Mouse (Mus musculus) MEL (cell line): Measurements from ENCODE around the gene D11Wsu47e. TPM values are rescaled to one million over a fixed set of nuclear protein-coding genes. Genes with fewer than 3 reads are reported as not detected.

Experiments used
- DNase-seq: peaks from one replicate; pipeline ENCODE4 v3.0.0; 2011; ENCODE audit warnings: low read depth, low spot score
- H3K27ac ChIP-seq: 2 replicates; pipeline ENCODE4 v1.5.1; 2012; ENCODE audit warnings: low read depth, mild to moderate bottlenecking, control low read depth, low read length, moderate library complexity; ENCODE audit not compliant: control insufficient read depth
- H3K27me3 ChIP-seq, 2 experiments: fragments of 150-350 bp in 1 of 2; sonication (generic) in 1 of 2; 2 replicates each; pipeline ENCODE4 v1.6.1; 2012; ENCODE audit warnings: low read length in 2 of 2, mild to moderate bottlenecking in 2 of 2, improper control_type of control experiment in 1 of 2, moderate library complexity in 1 of 2; ENCODE audit not compliant: insufficient read depth in 2 of 2, control insufficient read depth in 1 of 2
- H3K36me3 ChIP-seq, 2 experiments: 2 replicates each; pipeline ENCODE4 v1.6.1; 2012 to 2014; ENCODE audit warnings: low read length in 2 of 2, improper control_type of control experiment in 1 of 2, inconsistent platforms in 1 of 2, mild to moderate bottlenecking in 1 of 2; ENCODE audit not compliant: insufficient read depth in 2 of 2, control insufficient read depth in 1 of 2
- H3K4me1 ChIP-seq, 2 experiments: fragments of 150-350 bp in 1 of 2; sonication (generic) in 1 of 2; 2 replicates each; pipeline ENCODE4 v1.6.1; 2012; ENCODE audit warnings: low read length in 2 of 2, improper control_type of control experiment in 1 of 2, mild to moderate bottlenecking in 1 of 2; ENCODE audit not compliant: insufficient read depth in 2 of 2, control insufficient read depth in 1 of 2
- H3K4me3 ChIP-seq, 2 experiments: fragments of 150-350 bp in 1 of 2; sonication (generic) in 1 of 2; 2 replicates each; pipeline ENCODE4 v1.5.1; 2012; ENCODE audit warnings: low read depth in 2 of 2, low read length in 2 of 2, mild to moderate bottlenecking in 2 of 2, moderate library complexity in 2 of 2, control low read depth in 1 of 2, improper control_type of control experiment in 1 of 2; ENCODE audit not compliant: control insufficient read depth in 1 of 2, insufficient read depth in 1 of 2
- H3K79me2 ChIP-seq: 2 replicates; pipeline ENCODE4 v1.6.1; 2012; ENCODE audit warnings: mild to moderate bottlenecking, low read length, moderate library complexity; ENCODE audit not compliant: control insufficient read depth, poor library complexity, insufficient read depth
- H3K9ac ChIP-seq: 2 replicates; pipeline ENCODE4 v1.6.1; 2012; ENCODE audit warnings: low read depth, mild to moderate bottlenecking, control low read depth, low read length, moderate library complexity; ENCODE audit not compliant: control insufficient read depth, poor library complexity, severe bottlenecking
- H3K9me3 ChIP-seq: fragments of 150-350 bp; sonication (generic); replicated peaks from 2 replicates; pipeline ENCODE4 v1.6.1; 2012; ENCODE audit warnings: mild to moderate bottlenecking, low read length, improper control_type of control experiment, moderate library complexity; ENCODE audit not compliant: insufficient read depth
- BHLHE40 ChIP-seq: IDR thresholded peaks from 2 replicates; pipeline ENCODE4 v1.6.1; 2012; ENCODE audit warnings: low read depth, mild to moderate bottlenecking, inconsistent platforms, low read length, improper control_type of control experiment, borderline replicate concordance
- CHD1 ChIP-seq: IDR thresholded peaks from 2 replicates; pipeline ENCODE4 v1.6.1; 2012; ENCODE audit warnings: low read depth, mild to moderate bottlenecking, inconsistent platforms, low read length, improper control_type of control experiment
- CHD2 ChIP-seq: IDR thresholded peaks from 2 replicates; pipeline ENCODE4 v1.6.1; 2011; ENCODE audit warnings: low read length, improper control_type of control experiment
- CTCF ChIP-seq, 3 experiments: IDR thresholded peaks in 2 of 3; conservative IDR thresholded peaks in 1 of 3; 2 replicates each; pipeline ENCODE4 v1.5.1; 2011 to 2012; ENCODE audit warnings: low read length in 3 of 3, low read depth in 2 of 3, mild to moderate bottlenecking in 2 of 3, improper control_type of control experiment in 1 of 3, inconsistent platforms in 1 of 3, mixed read lengths in 1 of 3, moderate library complexity in 1 of 3; ENCODE audit not compliant: control insufficient read depth in 1 of 3, insufficient read depth in 1 of 3, poor library complexity in 1 of 3, severe bottlenecking in 1 of 3
- E2F4 ChIP-seq: IDR thresholded peaks from 2 replicates; pipeline ENCODE4 v1.6.1; 2011; ENCODE audit warnings: low read depth, low read length, improper control_type of control experiment, borderline replicate concordance
- ETS1 ChIP-seq: IDR thresholded peaks from 2 replicates; pipeline ENCODE4 v1.6.1; 2012; ENCODE audit warnings: low read depth, mild to moderate bottlenecking, inconsistent platforms, low read length, improper control_type of control experiment, moderate library complexity
- GABPA ChIP-seq: IDR thresholded peaks from 2 replicates; pipeline ENCODE4 v1.6.1; 2012; ENCODE audit warnings: low read depth, mild to moderate bottlenecking, inconsistent platforms, low read length, improper control_type of control experiment, moderate library complexity
- GATA1 ChIP-seq: IDR thresholded peaks from 2 replicates; pipeline ENCODE4 v1.6.1; 2011; ENCODE audit warnings: low read depth, low read length, improper control_type of control experiment
- HCFC1 ChIP-seq: IDR thresholded peaks from 2 replicates; pipeline ENCODE4 v1.6.1; 2012; ENCODE audit warnings: low read depth, mild to moderate bottlenecking, inconsistent platforms, low read length, improper control_type of control experiment, moderate library complexity
- JUND ChIP-seq: IDR thresholded peaks from 2 replicates; pipeline ENCODE4 v1.6.1; 2011; ENCODE audit warnings: low read depth, mild to moderate bottlenecking, improper control_type of control experiment, low read length
- KAT2A ChIP-seq: conservative IDR thresholded peaks from 2 replicates; pipeline ENCODE4 v1.6.1; 2012; ENCODE audit warnings: low read depth, low read length, improper control_type of control experiment, inconsistent platforms
- MAFK ChIP-seq: IDR thresholded peaks from 2 replicates; pipeline ENCODE4 v1.6.1; 2011; ENCODE audit warnings: low read depth, mild to moderate bottlenecking, low read length, improper control_type of control experiment, borderline replicate concordance
- MAX ChIP-seq: IDR thresholded peaks from 2 replicates; pipeline ENCODE4 v1.6.1; 2011; ENCODE audit warnings: low read length, improper control_type of control experiment
- MAZ ChIP-seq: IDR thresholded peaks from 2 replicates; pipeline ENCODE4 v1.6.1; 2012; ENCODE audit warnings: low read depth, mild to moderate bottlenecking, inconsistent platforms, low read length, improper control_type of control experiment
- MEF2A ChIP-seq: IDR thresholded peaks from 2 replicates; pipeline ENCODE4 v1.6.1; 2014; ENCODE audit warnings: low read depth, mild to moderate bottlenecking, inconsistent platforms, low read length, improper control_type of control experiment; ENCODE audit not compliant: poor library complexity, insufficient replicate concordance, severe bottlenecking; ENCODE audit errors: extremely low read depth
- MXI1 ChIP-seq: IDR thresholded peaks from 2 replicates; pipeline ENCODE4 v1.6.1; 2011; ENCODE audit warnings: mild to moderate bottlenecking, low read depth, low read length, improper control_type of control experiment
- MYC ChIP-seq: IDR thresholded peaks from 2 replicates; pipeline ENCODE4 v1.6.1; 2011; ENCODE audit warnings: low read depth, mild to moderate bottlenecking, low read length, improper control_type of control experiment, moderate library complexity
- NELFE ChIP-seq: IDR thresholded peaks from 2 replicates; pipeline ENCODE4 v1.6.1; 2011; ENCODE audit warnings: low read depth, low read length, improper control_type of control experiment
- NRF1 ChIP-seq: IDR thresholded peaks from 2 replicates; pipeline ENCODE4 v1.6.1; 2014; ENCODE audit warnings: low read depth, mild to moderate bottlenecking, inconsistent platforms, low read length, improper control_type of control experiment, moderate library complexity; ENCODE audit not compliant: poor library complexity, insufficient read depth, severe bottlenecking
- POLR2A ChIP-seq, 2 experiments: IDR thresholded peaks; 2 replicates each; pipeline ENCODE4 v1.6.1; 2011 to 2012; ENCODE audit warnings: low read length in 2 of 2, mild to moderate bottlenecking in 2 of 2, control low read depth in 1 of 2, improper control_type of control experiment in 1 of 2, low read depth in 1 of 2, moderate library complexity in 1 of 2; ENCODE audit not compliant: control insufficient read depth in 1 of 2, insufficient read depth in 1 of 2, poor library complexity in 1 of 2
- POLR2AphosphoS2 ChIP-seq: IDR thresholded peaks from 2 replicates; pipeline ENCODE4 v1.6.1; 2011; ENCODE audit warnings: low read length, improper control_type of control experiment
- POLR2AphosphoS5 ChIP-seq: IDR thresholded peaks from 2 replicates; pipeline ENCODE4 v1.6.1; 2012; ENCODE audit warnings: low read depth, borderline replicate concordance, mild to moderate bottlenecking, inconsistent platforms, low read length, moderate library complexity, mixed read lengths
- RCOR1 ChIP-seq: IDR thresholded peaks from 2 replicates; pipeline ENCODE4 v1.6.1; 2012; ENCODE audit warnings: low read depth, mild to moderate bottlenecking, inconsistent platforms, low read length, improper control_type of control experiment
- SIN3A ChIP-seq: IDR thresholded peaks from 2 replicates; pipeline ENCODE4 v1.6.1; 2012; ENCODE audit warnings: low read length, improper control_type of control experiment, inconsistent platforms
- SMC3 ChIP-seq: IDR thresholded peaks from 2 replicates; pipeline ENCODE4 v1.6.1; 2011; ENCODE audit warnings: low read depth, low read length, improper control_type of control experiment
- TAL1 ChIP-seq: IDR thresholded peaks from 2 replicates; pipeline ENCODE4 v1.6.1; 2012; ENCODE audit warnings: mild to moderate bottlenecking, inconsistent platforms, low read length, moderate library complexity, mixed read lengths
- TBP ChIP-seq: IDR thresholded peaks from 2 replicates; pipeline ENCODE4 v1.8.0; 2011; ENCODE audit warnings: low read depth, low read length, improper control_type of control experiment
- TCF12 ChIP-seq: IDR thresholded peaks from 2 replicates; pipeline ENCODE4 v1.6.1; 2014; ENCODE audit warnings: low read depth, mild to moderate bottlenecking, inconsistent platforms, low read length, improper control_type of control experiment, moderate library complexity
- UBTF ChIP-seq: IDR thresholded peaks from 2 replicates; pipeline ENCODE4 v1.6.1; 2012; ENCODE audit warnings: low read depth, mild to moderate bottlenecking, inconsistent platforms, low read length, improper control_type of control experiment, moderate library complexity, borderline replicate concordance; ENCODE audit not compliant: insufficient read depth
- USF1 ChIP-seq: IDR thresholded peaks from 2 replicates; pipeline ENCODE4 v1.6.1; 2014; ENCODE audit warnings: low read depth, mild to moderate bottlenecking, inconsistent platforms, low read length, improper control_type of control experiment, moderate library complexity
- USF2 ChIP-seq, 2 experiments: IDR thresholded peaks; 2 replicates each; pipeline ENCODE4 v1.6.1; 2011 to 2012; ENCODE audit warnings: improper control_type of control experiment in 2 of 2, low read length in 2 of 2, borderline replicate concordance in 1 of 2, inconsistent platforms in 1 of 2, low read depth in 1 of 2, mild to moderate bottlenecking in 1 of 2; ENCODE audit not compliant: insufficient read depth in 1 of 2
- ZC3H11A ChIP-seq: IDR thresholded peaks from 2 replicates; pipeline ENCODE4 v1.6.1; 2012; ENCODE audit warnings: low read depth, mild to moderate bottlenecking, inconsistent platforms, low read length, improper control_type of control experiment
- ZKSCAN1 ChIP-seq: IDR thresholded peaks from 2 replicates; pipeline ENCODE4 v1.6.1; 2012; ENCODE audit warnings: low read depth, mild to moderate bottlenecking, inconsistent platforms, low read length, improper control_type of control experiment, moderate library complexity
- ZMIZ1 ChIP-seq: IDR thresholded peaks from 2 replicates; pipeline ENCODE4 v1.6.1; 2012; ENCODE audit warnings: low read depth, mild to moderate bottlenecking, inconsistent platforms, low read length, improper control_type of control experiment, moderate library complexity
- ZNF384 ChIP-seq: IDR thresholded peaks from 2 replicates; pipeline ENCODE4 v1.6.1; 2012; ENCODE audit warnings: low read depth, mild to moderate bottlenecking, inconsistent platforms, low read length, improper control_type of control experiment
- polyA plus RNA-seq, 2 experiments: library from polyadenylated mRNA; stranded (reverse) in 1 of 2; unstranded in 1 of 2; fragments of >175 nt in 1 of 2; fragments of >200 nt in 1 of 2; gene quantifications; 2 replicates each; pipeline versions ENCODE4 v1.2.1 to v1.2.4; 2012; ENCODE audit warnings: low replicate concordance in 2 of 2, low read depth in 1 of 2; ENCODE audit not compliant: insufficient read length in 2 of 2, insufficient read depth in 1 of 2, missing spikeins in 1 of 2
- total RNA-seq: library from RNA; depleted of rRNA; stranded (reverse); fragments of 300-350 nt; gene quantifications from 2 replicates; pipeline ENCODE4 v1.2.3, GENCODE M21; 2012; rRNA removed

The D11Wsu47e gene
- 32.5 and 40.6 TPM in 2 replicates for total RNA-seq
- polyA plus RNA-seq = 10 to 100 TPM in 1 of 2 experiments, not detected in 1; 25.0 TPM

DNA sequence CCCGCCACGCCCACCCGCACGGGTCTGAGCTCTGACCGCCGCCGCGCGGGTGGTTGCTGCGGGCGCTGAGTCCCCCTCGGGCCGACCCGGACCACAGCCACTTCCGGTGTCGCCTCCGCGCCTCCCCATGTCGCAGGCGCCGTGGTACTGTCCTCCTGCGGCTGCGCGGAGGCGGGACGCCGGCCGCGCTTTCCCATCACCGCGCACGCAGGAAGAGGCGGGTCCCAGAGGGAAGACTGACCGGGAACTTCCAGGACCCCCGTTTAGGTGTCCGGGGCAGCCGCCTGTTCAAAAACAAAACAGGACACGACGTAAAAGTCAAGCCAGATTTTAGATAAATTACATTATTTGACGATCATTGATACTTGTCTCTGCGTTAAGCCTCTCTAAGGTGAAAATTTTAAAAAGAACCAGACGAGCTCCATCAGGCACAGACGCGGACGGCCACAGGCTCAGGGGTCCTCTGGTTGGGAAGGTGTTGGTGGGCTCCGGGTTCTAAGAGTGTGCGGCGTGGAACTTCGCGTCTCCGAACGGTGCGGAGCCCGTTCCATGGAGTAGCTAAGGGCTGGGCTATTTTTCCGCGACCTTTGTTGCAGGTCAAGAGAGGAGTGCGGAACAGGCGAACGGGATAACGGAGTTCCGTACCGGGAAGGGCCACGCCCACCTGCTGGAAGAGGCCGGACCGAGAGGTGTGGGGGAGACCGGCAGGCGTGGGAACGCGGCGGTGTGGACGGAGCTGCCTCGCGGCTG, at the start of gene D11Wsu47e, which contains the start of gene Fam104a:
D11Wsu47e (plus strand) TSS at position 456 of the 750 bp plus-strand sequence.
Fam104a (minus strand) TSS at position 199 of the 750 bp plus-strand sequence.
- Histone ChIP-seq H3K79me2 (peaks cover 79% of the 10 kb centered on the region), H3K27ac (peak within 1 kb of the TSS; percentile 74), H3K36me3 (peaks cover 0 to 43% of the 10 kb centered on the region in 2 experiments; a peak in 3 of 4 replicates), H3K9ac (peak within 1 kb of the TSS; percentile 90), H3K9me3 (no peaks in the 10 kb centered on the region), H3K4me1 (peaks cover 21 to 23% of the 10 kb centered on the region in 2 experiments), H3K27me3 (no peaks in the 10 kb centered on the region), H3K4me3 (peak within 1 kb of the TSS; percentile 70 to 93)
- peak; percentile 98 for DNase-seq
- TF ChIP-seq ZKSCAN1 = no peak
- peak; percentile 85; the same call in 1 of the 2 replicates for TF ChIP-seq ZMIZ1
- no peak for TF ChIP-seq UBTF
- TF ChIP-seq TCF12 = peak; percentile 71
- TF ChIP-seq ZNF384 = no peak
- TF ChIP-seq POLR2A (IDR thresholded peaks at IDR 0.05; ENCODE audit: control insufficient read depth in 1 of 2, insufficient read depth in 1 of 2, low read depth in 1 of 2, low read length in 2 of 2, poor library complexity in 1 of 2) = peak; percentile 72 to 90
- no peak for TF ChIP-seq ZC3H11A
- TF ChIP-seq USF2 (IDR thresholded peaks at IDR 0.05; ENCODE audit: borderline replicate concordance in 1 of 2, insufficient read depth in 1 of 2, low read depth in 1 of 2, low read length in 2 of 2) = no peak
- 0 out of 2 replicates have a peak, but pooled peaks have one; percentile 27 for TF ChIP-seq MEF2A
- TF ChIP-seq E2F4 = peak; percentile 83; the same call in 1 of the 2 replicates
- no peak for TF ChIP-seq GABPA
- TF ChIP-seq CHD2 = no peak
- TF ChIP-seq CHD1 = peak; percentile 12; the same call in 1 of the 2 replicates
- no peak for TF ChIP-seq GATA1
- TF ChIP-seq KAT2A = peak; percentile 69; the same call in 1 of the 2 replicates
- TF ChIP-seq CTCF (IDR thresholded peaks at IDR 0.05 in 2 of 3, conservative IDR thresholded peaks at IDR 0.05 in 1 of 3; ENCODE audit: control insufficient read depth in 1 of 3, insufficient read depth in 1 of 3, low read depth in 2 of 3, low read length in 3 of 3, poor library complexity in 1 of 3, severe bottlenecking in 1 of 3) = peak in 1 of 3 experiments; percentile 34; a peak in 2 of 6 replicates
- peak; percentile 82 for TF ChIP-seq MXI1
- TF ChIP-seq MAX = peak; percentile 100
- no peak for TF ChIP-seq USF1
- no peak for TF ChIP-seq POLR2AphosphoS5
- peak; percentile 94 for TF ChIP-seq SIN3A
- TF ChIP-seq JUND = no peak
- TF ChIP-seq HCFC1 = peak; percentile 93
- TF ChIP-seq ETS1 = peak; percentile 25; the same call in 1 of the 2 replicates
- no peak for TF ChIP-seq MAFK
- no peak for TF ChIP-seq MAZ
- no peak for TF ChIP-seq RCOR1
- TF ChIP-seq MYC = peak; percentile 80
- TF ChIP-seq NRF1 = peak; percentile 98
- TF ChIP-seq NELFE = peak; percentile 79
- TF ChIP-seq BHLHE40 = no peak
- TF ChIP-seq POLR2AphosphoS2 = peak; percentile 84; the same call in 1 of the 2 replicates
- peak; percentile 92 for TF ChIP-seq TBP
- no peak for TF ChIP-seq SMC3
- no peak for TF ChIP-seq TAL1
